Mouse (Mus musculus) C2C12 (cell line): ENCODE measurements around the gene Gdf7. TPM values are rescaled to one million over a fixed set of nuclear protein-coding genes. Genes with fewer than 3 reads are reported as not detected.

Source experiments
- H3K27me3 ChIP-seq: one replicate; pipeline ENCODE4 v1.6.1; 2011; ENCODE audit not compliant: control insufficient read depth, insufficient read depth, insufficient read length
- H3K36me3 ChIP-seq: one replicate; pipeline ENCODE4 v1.6.1; 2011; ENCODE audit not compliant: control insufficient read depth, insufficient read depth
- H3K4me3 ChIP-seq: one replicate; pipeline ENCODE4 v1.5.1; 2011; ENCODE audit warnings: mild to moderate bottlenecking, control low read depth; ENCODE audit not compliant: poor library complexity, insufficient read depth, severe bottlenecking
- H3K79me2 ChIP-seq: one replicate; pipeline ENCODE4 v1.6.1; 2011; ENCODE audit not compliant: control insufficient read depth, insufficient read depth
- H3K79me3 ChIP-seq: one replicate; pipeline ENCODE4 v1.6.1; 2011; ENCODE audit warnings: low read depth, control low read depth
- H3ac ChIP-seq: one replicate; pipeline ENCODE3; 2011; ENCODE audit warnings: low read depth; ENCODE audit not compliant: control insufficient read depth, insufficient read length
- CEBPB ChIP-seq: IDR thresholded peaks from one replicate; pipeline ENCODE4 v1.6.1; 2011; ENCODE audit warnings: low read depth, mild to moderate bottlenecking, control low read depth, moderate library complexity
- CTCF ChIP-seq: IDR thresholded peaks from one replicate; pipeline ENCODE4 v1.5.1; 2011; ENCODE audit not compliant: control insufficient read depth, insufficient read depth, insufficient read length
- FOSL1 ChIP-seq: IDR thresholded peaks from one replicate; pipeline ENCODE4 v1.8.0; 2011; ENCODE audit warnings: mild to moderate bottlenecking, low read length; ENCODE audit not compliant: poor library complexity, insufficient read depth, severe bottlenecking
- MAX ChIP-seq: IDR thresholded peaks from one replicate; pipeline ENCODE4 v1.6.1; 2011; ENCODE audit warnings: mild to moderate bottlenecking, control low read depth
- MYOD1 ChIP-seq: IDR thresholded peaks from one replicate; pipeline ENCODE4 v1.6.1; 2011; ENCODE audit warnings: low read depth; ENCODE audit not compliant: control insufficient read depth, insufficient read length
- MYOG ChIP-seq: IDR thresholded peaks from one replicate; pipeline ENCODE4 v1.6.1; 2011; ENCODE audit not compliant: control insufficient read depth, insufficient read length; ENCODE audit errors: extremely low read depth
- USF1 ChIP-seq: IDR thresholded peaks from one replicate; pipeline ENCODE4 v1.6.1; 2011; ENCODE audit warnings: low read depth, mild to moderate bottlenecking, control low read depth, moderate library complexity
- long read RNA-seq, 2 experiments: library from polyadenylated mRNA; unstranded; transcript quantifications; one replicate each; pipeline ENCODE4 v2.0.0; 2019 to 2020
- polyA plus RNA-seq: library from polyadenylated mRNA; unstranded; fragments of >200 nt; fragmentation: generic; extraction: Trizol; gene quantifications from one replicate; pipeline ENCODE4 v1.2.1, GENCODE M21; 2012; ENCODE audit warnings: missing spikeins

The Gdf7 gene
- polyA plus RNA-seq, result 0.09 TPM
- long read RNA-seq, experiment 1, result 0 reads
- long read RNA-seq, experiment 2, result 0 reads

DNA sequence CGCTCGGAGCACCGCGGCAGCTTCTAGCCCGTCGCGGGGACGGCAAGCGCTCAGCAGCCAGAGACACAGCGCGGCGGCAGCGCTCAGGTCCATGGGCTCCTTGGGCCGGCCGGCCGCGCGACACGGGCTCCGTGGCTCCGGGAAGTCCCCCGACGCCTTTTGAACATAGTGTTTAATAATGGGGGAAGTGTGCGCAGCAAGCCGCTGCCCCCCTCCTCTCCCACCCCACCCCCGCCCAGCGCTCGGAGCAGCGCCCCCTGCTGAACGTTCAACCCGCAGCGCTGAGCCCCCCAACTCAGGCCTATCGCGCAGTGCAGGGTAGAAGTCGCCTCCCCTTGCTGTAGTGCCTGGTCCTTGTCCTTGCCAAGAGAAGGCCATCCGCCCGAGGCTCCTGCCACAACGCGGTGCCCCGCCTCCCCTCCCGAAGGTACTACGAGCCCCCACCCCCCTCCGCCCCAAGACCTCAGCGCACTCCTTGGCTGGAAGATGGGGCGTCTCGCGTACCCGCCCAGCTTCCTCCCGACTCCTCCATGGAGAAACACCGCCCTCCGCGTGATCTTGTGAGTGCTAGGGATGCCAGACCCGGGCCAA is at the start of gene Gdf7:
TSS of gene Gdf7 (minus strand) at position 114 of the 591 bp plus-strand sequence.
- H3K36me3 ChIP-seq, result no peaks in the 10 kb centered on the region
- H3K79me3 ChIP-seq, result no peaks in the 10 kb centered on the region
- no peak within 1 kb of the TSS for H3ac ChIP-seq
- H3K27me3 ChIP-seq, result no peaks in the 10 kb centered on the region
- TF ChIP-seq USF1 (no peak), CEBPB (no peak), MYOD1 (no peak), MYOG (no peak)
- no peak within 1 kb of the TSS for H3K4me3 ChIP-seq
- no peaks in the 10 kb centered on the region for H3K79me2 ChIP-seq

DNA sequence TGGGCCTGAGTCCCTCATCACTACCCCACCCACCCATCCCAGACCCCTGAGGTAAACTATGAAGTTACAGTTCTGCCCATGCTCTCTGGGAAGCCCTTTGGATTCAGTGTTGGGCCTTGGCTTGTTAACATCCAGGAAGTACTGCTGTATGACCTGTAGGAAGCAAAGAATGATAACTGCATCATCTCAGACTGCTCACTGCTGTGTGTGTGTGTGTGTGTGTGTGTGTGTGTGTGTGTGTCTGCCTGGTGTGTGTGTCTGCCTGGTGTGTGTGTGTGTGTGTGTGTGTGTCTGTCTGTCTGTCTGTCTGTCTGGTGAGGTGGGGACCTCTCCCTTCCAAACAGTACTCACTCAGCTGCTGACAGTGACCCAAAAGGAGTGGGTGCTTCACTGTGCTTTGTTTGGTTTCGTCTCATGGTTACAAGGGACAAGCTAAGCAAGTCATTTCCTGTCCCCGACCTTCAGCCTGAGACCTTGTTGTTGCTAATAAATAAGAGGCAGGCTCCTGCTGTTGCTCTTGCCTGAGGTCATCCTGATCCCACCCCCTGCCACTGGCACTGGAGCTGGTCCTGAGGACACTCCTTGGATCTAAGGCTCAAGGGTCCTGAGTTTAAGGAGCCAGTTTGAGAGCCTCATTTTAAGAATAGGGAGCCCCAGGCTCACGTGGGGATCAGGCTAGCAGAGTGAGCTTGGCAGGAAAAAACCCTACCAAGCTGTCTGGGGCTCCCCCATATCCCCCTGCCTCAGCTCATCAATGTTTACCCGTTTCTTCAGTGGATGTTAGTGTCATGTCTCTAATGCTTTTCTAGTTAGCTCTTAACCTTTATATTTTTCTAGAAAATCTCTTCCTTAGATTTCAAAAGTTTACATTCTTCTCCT is 49.5 kb upstream of the Gdf7 start:
- Histone ChIP-seq H3K27me3 (no peaks in the 10 kb centered on the region), H3K79me3 (no peaks in the 10 kb centered on the region), H3ac (no peak overlapping the region), H3K36me3 (no peaks in the 10 kb centered on the region), H3K79me2 (no peaks in the 10 kb centered on the region), H3K4me3 (no peak overlapping the region)
- TF ChIP-seq USF1, result no peak
- no peak for TF ChIP-seq FOSL1
- no peak for TF ChIP-seq MYOG
- TF ChIP-seq MYOD1, result no peak
- no peak for TF ChIP-seq CEBPB
- TF ChIP-seq MAX, result no peak
- TF ChIP-seq CTCF, result no peak

DNA sequence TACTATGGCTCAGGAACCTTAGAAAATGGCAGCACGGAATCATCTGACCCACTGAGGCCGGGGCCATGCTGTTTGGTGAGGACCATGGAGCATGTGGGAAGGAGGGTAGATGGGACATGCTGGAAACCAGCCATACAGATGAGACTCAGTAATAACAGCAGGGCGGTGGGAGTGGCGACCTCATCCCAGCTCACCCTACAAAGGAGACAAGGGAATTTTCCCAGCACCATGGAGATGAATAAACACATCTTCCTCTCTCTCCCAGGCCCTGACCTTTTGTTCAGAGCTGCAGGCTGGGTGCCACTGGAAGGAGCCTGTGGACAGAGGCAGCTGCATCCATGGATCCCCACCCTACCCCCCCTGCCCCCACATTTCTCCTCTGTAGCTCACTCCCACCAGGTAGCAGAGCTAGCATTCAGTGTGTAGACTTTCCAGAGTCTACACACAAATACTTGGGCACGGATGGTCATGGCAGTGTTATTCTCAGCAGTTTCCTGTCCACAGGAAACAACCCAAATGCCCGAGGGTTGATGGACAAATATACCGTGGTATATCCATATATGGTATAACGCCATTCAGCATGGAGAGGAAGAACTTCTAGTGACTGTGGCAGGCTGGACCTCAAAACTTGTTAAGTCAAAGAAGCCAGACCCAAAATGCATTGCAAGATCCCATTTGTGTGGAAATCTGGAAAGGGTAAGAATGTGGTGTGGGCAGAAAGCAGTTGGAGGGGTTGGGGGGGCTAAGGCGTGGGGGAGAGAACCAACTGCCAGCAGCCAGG is 47.2 kb upstream of the Gdf7 start:
- Histone ChIP-seq H3K79me2 (no peaks in the 10 kb centered on the region), H3K4me3 (no peak overlapping the region), H3K79me3 (no peaks in the 10 kb centered on the region), H3K36me3 (no peaks in the 10 kb centered on the region), H3ac (no peak overlapping the region), H3K27me3 (no peaks in the 10 kb centered on the region)
- no peak for TF ChIP-seq FOSL1

DNA sequence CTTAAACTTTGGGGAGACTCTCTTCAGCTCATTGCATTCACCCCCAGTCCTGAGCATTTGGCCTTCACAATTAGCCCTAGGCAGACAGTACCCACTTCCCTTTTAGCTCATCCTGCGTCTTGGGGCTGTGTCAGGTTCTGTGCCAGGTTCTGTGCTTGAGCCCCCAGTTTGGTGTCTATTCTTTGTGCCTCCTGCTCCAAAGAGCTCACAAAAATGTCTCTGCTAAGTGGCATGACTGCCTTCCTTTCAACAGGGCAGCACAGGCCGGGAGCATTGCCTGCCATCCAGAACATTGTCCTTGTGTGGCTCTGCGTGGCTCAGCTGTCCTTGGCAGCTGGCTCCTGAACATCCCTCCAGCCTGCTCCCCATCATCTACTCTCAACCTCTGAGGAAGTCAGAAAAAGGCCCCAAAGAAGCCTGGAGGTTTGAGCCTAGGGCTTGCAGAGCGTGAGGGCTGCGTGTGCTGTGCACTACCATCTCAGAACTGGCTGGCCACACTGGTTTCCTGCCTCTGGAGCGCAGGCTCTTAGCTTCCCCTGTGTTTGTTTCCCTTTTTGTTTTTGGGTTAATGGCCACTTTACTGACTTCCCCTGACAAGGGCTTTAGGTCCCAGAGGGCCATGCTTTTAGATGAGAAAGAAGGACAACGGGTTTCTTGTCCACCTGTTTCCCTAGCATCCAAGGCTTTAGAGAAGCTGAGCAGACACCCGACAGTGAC is 46.1 kb upstream of the Gdf7 start:
- no peaks in the 10 kb centered on the region for H3K36me3 ChIP-seq
- H3ac ChIP-seq, result no peak overlapping the region
- no peak overlapping the region for H3K4me3 ChIP-seq
- TF ChIP-seq FOSL1 (no peak), CEBPB (no peak), CTCF (no peak), USF1 (no peak), MYOD1 (no peak), MAX (no peak), MYOG (no peak)
- H3K79me3 ChIP-seq, result no peaks in the 10 kb centered on the region
- no peaks in the 10 kb centered on the region for H3K27me3 ChIP-seq
- no peaks in the 10 kb centered on the region for H3K79me2 ChIP-seq

DNA sequence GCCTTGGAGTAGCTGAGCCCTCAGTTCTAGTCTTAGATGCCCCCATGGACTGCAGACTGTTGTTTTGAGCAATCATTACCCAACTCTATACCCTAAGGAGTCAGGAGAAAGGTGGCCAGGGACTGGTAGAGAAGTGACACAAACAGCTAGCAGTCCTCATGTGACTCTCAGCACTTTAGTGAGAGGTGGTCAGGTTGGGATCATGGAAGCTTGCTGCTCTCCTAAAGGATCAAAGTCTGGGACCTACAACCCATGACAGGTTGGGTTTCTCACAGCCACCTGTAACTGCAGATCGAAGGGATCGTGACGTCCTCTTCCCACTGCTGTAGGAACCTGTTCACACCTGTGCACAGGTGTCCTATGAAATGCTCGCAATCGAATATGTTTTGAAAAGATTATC is 43.8 kb upstream of the Gdf7 start:
- H3K79me3 ChIP-seq, result no peaks in the 10 kb centered on the region
- H3K79me2 ChIP-seq, result no peaks in the 10 kb centered on the region
- peaks cover 5% of the 10 kb centered on the region for H3K36me3 ChIP-seq
- TF ChIP-seq CEBPB (no peak), MYOG (no peak), MAX (no peak), MYOD1 (no peak), CTCF (no peak), USF1 (no peak), FOSL1 (no peak)
- H3ac ChIP-seq, result no peak overlapping the region
- no peaks in the 10 kb centered on the region for H3K27me3 ChIP-seq
- no peak overlapping the region for H3K4me3 ChIP-seq
